Mouse (Mus musculus): ENCODE results near the gene C1rl.

GRCm38 (mm10) chr6:124458505-124458904 lies 34.4 kb upstream of the C1rl start:
- TF ChIP-seq CTCF (IDR thresholded peaks at IDR 0.05; ENCODE audit: control insufficient read depth, insufficient read depth, insufficient read length) (no peak), MYOG (IDR thresholded peaks at IDR 0.05; ENCODE audit: control insufficient read depth, extremely low read depth, insufficient read length) (no peak), MAX (IDR thresholded peaks at IDR 0.05) (no peak), USF1 (IDR thresholded peaks at IDR 0.05; ENCODE audit: low read depth) (no peak), CEBPB (IDR thresholded peaks at IDR 0.05; ENCODE audit: low read depth) (no peak), MYOD1 (IDR thresholded peaks at IDR 0.05; ENCODE audit: control insufficient read depth, insufficient read length, low read depth) (no peak)
